Mouse (Mus musculus): ENCODE data around the gene Reps2. TPM values are rescaled to one million over a fixed set of nuclear protein-coding genes. Genes with fewer than 3 reads are reported as not detected.
A peak's percentile ranks its signal among the peaks of the same experiment; 100 is the strongest.

Gene Reps2
- polyA plus RNA-seq, 1 experiment from 2014 or later = 1.9 TPM

- DNase-seq (ENCODE audit: low spot score) = no peak
- ATAC-seq (replicated peaks; ENCODE audit: low FRiP score) = no peak
- Histone ChIP-seq H3K4me3 (ENCODE audit: low read depth, low read length) (no peak overlapping the region), H3K4me2 (no peak overlapping the region), H3K27me3 (replicated peaks; ENCODE audit: control insufficient read depth, insufficient read depth, low read length) (0 out of 2 replicates have a peak, but pooled peaks cover 7% of the 10 kb centered on the region), H3K36me3 (ENCODE audit: control insufficient read depth, insufficient read depth, low read length) (no peaks in the 10 kb centered on the region), H3K9ac (ENCODE audit: low read depth, low read length) (no peak overlapping the region), H3K27ac (ENCODE audit: low read depth, low read length) (no peak overlapping the region), H3K4me1 (replicated peaks; ENCODE audit: control insufficient read depth, insufficient read depth, low read length) (no peaks in the 10 kb centered on the region), H3K9me3 (ENCODE audit: control insufficient read depth, low read length) (no peaks in the 10 kb centered on the region)
Measured at GRCm38 (mm10) chrX:162651125-162651524, 7.7 kb upstream of the Reps2 start.

GRCm38 (mm10) chrX:162643789-162644092, 292 bp upstream of the Reps2 start:
- Histone ChIP-seq H3K9me3 (ENCODE audit: control insufficient read depth, low read length) (no peaks in the 10 kb centered on the region), H3K27ac (ENCODE audit: low read depth, low read length) (no peak overlapping the region), H3K4me2 (peak overlapping the region; percentile 89), H3K36me3 (ENCODE audit: control insufficient read depth, insufficient read depth, low read length) (no peaks in the 10 kb centered on the region), H3K9ac (ENCODE audit: low read depth, low read length) (no peak overlapping the region), H3K27me3 (replicated peaks; ENCODE audit: control insufficient read depth, insufficient read depth, low read length) (peaks cover 20% of the 10 kb centered on the region), H3K4me3 (ENCODE audit: low read depth, low read length) (peak overlapping the region; percentile 67), H3K4me1 (replicated peaks; ENCODE audit: control insufficient read depth, insufficient read depth, low read length) (no peaks in the 10 kb centered on the region)
- ATAC-seq (replicated peaks; ENCODE audit: low FRiP score) (no peak), DNase-seq (ENCODE audit: low spot score) (no peak)
- WGBS = 8% methylated on average over 4 of the region's 4 CpGs

GRCm38 (mm10) chrX:162642402-162643090, 903 bp downstream of the Reps2 start:
- peak overlapping the region; percentile 89 for H3K4me2 ChIP-seq
- DNase-seq (ENCODE audit: low spot score) (peak; percentile 30), ATAC-seq (replicated peaks; ENCODE audit: low FRiP score) (peak; percentile 32)
- peak overlapping the region; percentile 67 for H3K4me3 ChIP-seq (ENCODE audit: low read depth, low read length)
- H3K27ac ChIP-seq (ENCODE audit: low read depth, low read length) = peak overlapping the region; percentile 65
- no peaks in the 10 kb centered on the region for H3K36me3 ChIP-seq (ENCODE audit: control insufficient read depth, insufficient read depth, low read length)
- H3K9me3 ChIP-seq (ENCODE audit: control insufficient read depth, low read length) = no peaks in the 10 kb centered on the region
- WGBS = 41% methylated on average over 11 of the region's 11 CpGs
- H3K27me3 ChIP-seq (replicated peaks; ENCODE audit: control insufficient read depth, insufficient read depth, low read length) = peaks cover 17% of the 10 kb centered on the region
- H3K9ac ChIP-seq (ENCODE audit: low read depth, low read length) = no peak overlapping the region
- H3K4me1 ChIP-seq (replicated peaks; ENCODE audit: control insufficient read depth, insufficient read depth, low read length) = no peaks in the 10 kb centered on the region

- DNase-seq (ENCODE audit: low spot score) (no peak), ATAC-seq (replicated peaks; ENCODE audit: low FRiP score) (peak; percentile 37; the same call in 1 of the 2 replicates)
- Histone ChIP-seq H3K9me3 (ENCODE audit: control insufficient read depth, low read length) (no peaks in the 10 kb centered on the region), H3K27me3 (replicated peaks; ENCODE audit: control insufficient read depth, insufficient read depth, low read length) (peaks cover 17% of the 10 kb centered on the region), H3K27ac (ENCODE audit: low read depth, low read length) (peak overlapping the region; percentile 65; the same call in 1 of the 2 replicates), H3K4me3 (ENCODE audit: low read depth, low read length) (no peak overlapping the region; the same call in 1 of the 2 replicates), H3K36me3 (ENCODE audit: control insufficient read depth, insufficient read depth, low read length) (no peaks in the 10 kb centered on the region), H3K9ac (ENCODE audit: low read depth, low read length) (no peak overlapping the region), H3K4me2 (peak overlapping the region; percentile 89), H3K4me1 (replicated peaks; ENCODE audit: control insufficient read depth, insufficient read depth, low read length) (no peaks in the 10 kb centered on the region)
- 51% methylated on average over 4 of the region's 4 CpGs for WGBS
Measured at GRCm38 (mm10) chrX:162641764-162642163, 1.7 kb downstream of the Reps2 start.

- no peaks in the 10 kb centered on the region for H3K4me1 ChIP-seq (replicated peaks; ENCODE audit: control insufficient read depth, insufficient read depth, low read length)
- no peak overlapping the region for H3K9ac ChIP-seq (ENCODE audit: low read depth, low read length)
- H3K27me3 ChIP-seq (replicated peaks; ENCODE audit: control insufficient read depth, insufficient read depth, low read length) = no peaks in the 10 kb centered on the region; the same call in none of the 2 replicates
- no peaks in the 10 kb centered on the region for H3K9me3 ChIP-seq (ENCODE audit: control insufficient read depth, low read length)
- H3K4me3 ChIP-seq (ENCODE audit: low read depth, low read length) = no peak overlapping the region
- no peaks in the 10 kb centered on the region for H3K36me3 ChIP-seq (ENCODE audit: control insufficient read depth, insufficient read depth, low read length)
- 32% methylated on average over 2 of the region's 2 CpGs for WGBS
- no peak for DNase-seq (ENCODE audit: low spot score)
- no peak overlapping the region for H3K4me2 ChIP-seq
- no peak overlapping the region for H3K27ac ChIP-seq (ENCODE audit: low read depth, low read length)
- no peak for ATAC-seq (replicated peaks; ENCODE audit: low FRiP score)
Measured at GRCm38 (mm10) chrX:162635159-162635558, 8.3 kb downstream of the Reps2 start.

- no peaks in the 10 kb centered on the region for H3K9me3 ChIP-seq (ENCODE audit: control insufficient read depth, low read length)
- H3K27ac ChIP-seq (ENCODE audit: low read depth, low read length) = no peak overlapping the region
- ATAC-seq (replicated peaks; ENCODE audit: low FRiP score) (no peak), DNase-seq (ENCODE audit: low spot score) (no peak)
- H3K36me3 ChIP-seq (ENCODE audit: control insufficient read depth, insufficient read depth, low read length) = no peaks in the 10 kb centered on the region
- 69% methylated on average over 1 of the region's 1 CpGs for WGBS
- no peaks in the 10 kb centered on the region for H3K4me1 ChIP-seq (replicated peaks; ENCODE audit: control insufficient read depth, insufficient read depth, low read length)
- no peak overlapping the region for H3K9ac ChIP-seq (ENCODE audit: low read depth, low read length)
- no peak overlapping the region for H3K4me3 ChIP-seq (ENCODE audit: low read depth, low read length)
- H3K4me2 ChIP-seq = no peak overlapping the region
- no peaks in the 10 kb centered on the region for H3K27me3 ChIP-seq (replicated peaks; ENCODE audit: control insufficient read depth, insufficient read depth, low read length)
Measured at GRCm38 (mm10) chrX:162622091-162622437, 21.4 kb downstream of the Reps2 start.

- no peak overlapping the region for H3K27ac ChIP-seq (ENCODE audit: low read depth, low read length)
- H3K36me3 ChIP-seq (ENCODE audit: control insufficient read depth, insufficient read depth, low read length) = no peaks in the 10 kb centered on the region
- no peaks in the 10 kb centered on the region for H3K9me3 ChIP-seq (ENCODE audit: control insufficient read depth, low read length)
- no peak for DNase-seq (ENCODE audit: low spot score)
- no peak for ATAC-seq (replicated peaks; ENCODE audit: low FRiP score)
- H3K27me3 ChIP-seq (replicated peaks; ENCODE audit: control insufficient read depth, insufficient read depth, low read length) = no peaks in the 10 kb centered on the region
- H3K4me3 ChIP-seq (ENCODE audit: low read depth, low read length) = no peak overlapping the region
- H3K4me2 ChIP-seq = no peak overlapping the region
- no peaks in the 10 kb centered on the region for H3K4me1 ChIP-seq (replicated peaks; ENCODE audit: control insufficient read depth, insufficient read depth, low read length)
- 80% methylated on average over 5 of the region's 5 CpGs for WGBS
- no peak overlapping the region for H3K9ac ChIP-seq (ENCODE audit: low read depth, low read length)
Measured at GRCm38 (mm10) chrX:162621194-162622090, 22.0 kb downstream of the Reps2 start.

- Histone ChIP-seq H3K4me1 (replicated peaks; ENCODE audit: control insufficient read depth, insufficient read depth, low read length) (no peaks in the 10 kb centered on the region), H3K27ac (ENCODE audit: low read depth, low read length) (no peak overlapping the region), H3K9ac (ENCODE audit: low read depth, low read length) (no peak overlapping the region), H3K36me3 (ENCODE audit: control insufficient read depth, insufficient read depth, low read length) (no peaks in the 10 kb centered on the region), H3K4me3 (ENCODE audit: low read depth, low read length) (no peak overlapping the region), H3K27me3 (replicated peaks; ENCODE audit: control insufficient read depth, insufficient read depth, low read length) (no peaks in the 10 kb centered on the region), H3K4me2 (no peak overlapping the region), H3K9me3 (ENCODE audit: control insufficient read depth, low read length) (no peaks in the 10 kb centered on the region)
- 78% methylated on average over 2 of the region's 2 CpGs for WGBS
- ATAC-seq (replicated peaks; ENCODE audit: low FRiP score) = no peak
- no peak for DNase-seq (ENCODE audit: low spot score)
Measured at GRCm38 (mm10) chrX:162619705-162620104, 23.7 kb downstream of the Reps2 start.
